Mouse (Mus musculus): ENCODE measurements around the gene Canx.

Canx gene

Small RNAs within 50 kb of the gene (microRNA-seq; reads per million reads assigned to microRNA genes)
- 0 reads per million in 2 experiments for gene Mir804

Measured in adrenal gland (tissue).